Mouse (Mus musculus): ENCODE results near the gene Mrgprb8. TPM values are rescaled to one million over a fixed set of nuclear protein-coding genes. Genes with fewer than 3 reads are reported as not detected.
"Not testable (repeated sequence)": the region's sequence is repeated elsewhere in the genome, so short reads cannot be mapped to it uniquely, and the experiment has no call there.

Mrgprb8 gene
- not detected in 2 replicates for polyA plus RNA-seq (2015; fragmentation: Nextera tagmentation; extraction: Ambion mirVana)

DNA sequence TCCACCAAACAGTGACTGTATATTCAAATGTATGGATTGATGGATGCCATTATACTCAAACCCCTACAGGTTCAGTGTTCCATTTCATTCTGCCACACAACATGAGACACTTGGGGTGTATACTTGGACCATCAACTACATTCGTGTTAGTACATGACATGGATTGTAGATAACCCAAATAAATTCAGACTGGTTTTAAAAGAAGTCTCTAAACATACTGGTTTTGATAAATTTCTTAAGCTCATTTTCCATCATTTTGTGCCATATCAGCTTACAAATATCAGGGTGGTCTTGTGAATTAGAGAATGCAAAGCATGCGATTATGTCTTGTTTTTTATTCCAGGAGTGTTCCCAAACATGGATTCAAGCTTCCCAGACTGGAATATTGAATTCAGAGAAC lies at the start of gene Mrgprb8:
Gene Mrgprb8 (plus strand): TSS at position 301 of the 400 bp plus-strand sequence.
- 67% methylated on average over 2 of the region's 2 CpGs for WGBS
- no peaks in the 10 kb centered on the region for H3K36me3 ChIP-seq (ENCODE audit: control insufficient read depth, insufficient read depth, low read length)
- no peak for ATAC-seq

GRCm38 (mm10) chr7:48435936-48436335 lies 47.6 kb downstream of the Mrgprb8 start:
- H3K9me3 ChIP-seq (ENCODE audit: control insufficient read depth, low read length); ATAC-seq; H3K4me1 ChIP-seq (ENCODE audit: control insufficient read depth, insufficient read depth, low read length); H3K27ac ChIP-seq (ENCODE audit: low read length); H3K4me3 ChIP-seq (ENCODE audit: low read length); H3K9ac ChIP-seq (ENCODE audit: low read depth, low read length); H3K36me3 ChIP-seq (ENCODE audit: control insufficient read depth, insufficient read depth, low read length); H3K4me2 ChIP-seq (ENCODE audit: low read depth, low read length); H3K27me3 ChIP-seq (replicated peaks; ENCODE audit: control insufficient read depth, insufficient read depth, low read length): not testable (repeated sequence)
- 79% methylated on average over 3 of the region's 3 CpGs for WGBS

More for the DNA sequence above, at the start of gene Mrgprb8:
- H3K9ac ChIP-seq (ENCODE audit: low read depth, low read length): no peak within 1 kb of the TSS
- H3K4me2 ChIP-seq (ENCODE audit: low read depth, low read length): no peak within 1 kb of the TSS
- H3K9me3 ChIP-seq (ENCODE audit: control insufficient read depth, low read length): no peaks in the 10 kb centered on the region
- no peak within 1 kb of the TSS for H3K4me3 ChIP-seq (ENCODE audit: low read length)
- no peaks in the 10 kb centered on the region for H3K27me3 ChIP-seq (replicated peaks; ENCODE audit: control insufficient read depth, insufficient read depth, low read length)
- H3K27ac ChIP-seq (ENCODE audit: low read length): no peak within 1 kb of the TSS
- no peaks in the 10 kb centered on the region for H3K4me1 ChIP-seq (ENCODE audit: control insufficient read depth, insufficient read depth, low read length)

GRCm38 (mm10) chr7:48436581-48436980 lies 48.3 kb downstream of the Mrgprb8 start:
- H3K4me1 ChIP-seq (ENCODE audit: control insufficient read depth, insufficient read depth, low read length): no peaks in the 10 kb centered on the region
- no peak overlapping the region for H3K9ac ChIP-seq (ENCODE audit: low read depth, low read length)
- H3K9me3 ChIP-seq (ENCODE audit: control insufficient read depth, low read length): no peaks in the 10 kb centered on the region
- WGBS: 54% methylated on average over 3 of the region's 3 CpGs
- no peaks in the 10 kb centered on the region for H3K36me3 ChIP-seq (ENCODE audit: control insufficient read depth, insufficient read depth, low read length)
- ATAC-seq: no peak
- no peak overlapping the region for H3K27ac ChIP-seq (ENCODE audit: low read length)
- no peak overlapping the region for H3K4me2 ChIP-seq (ENCODE audit: low read depth, low read length)
- H3K4me3 ChIP-seq (ENCODE audit: low read length): no peak overlapping the region
- no peaks in the 10 kb centered on the region for H3K27me3 ChIP-seq (replicated peaks; ENCODE audit: control insufficient read depth, insufficient read depth, low read length)

Other genes with a start within 250 kb of the Mrgprb8 start
- gene Mrgprb5, start 219.5 kb upstream of the Mrgprb8 start, polyA plus RNA-seq (2015; fragmentation: Nextera tagmentation; extraction: Ambion mirVana): not detected in 2 replicates
- gene Mrgprb4, start 189.2 kb upstream of the Mrgprb8 start, polyA plus RNA-seq (2015; fragmentation: Nextera tagmentation; extraction: Ambion mirVana): not detected in 2 replicates
- not detected in 2 replicates for gene Mrgprb1, start 67.8 kb downstream of the Mrgprb8 start, polyA plus RNA-seq (2015; fragmentation: Nextera tagmentation; extraction: Ambion mirVana)
- gene Mrgprx2, start 110.8 kb downstream of the Mrgprb8 start, polyA plus RNA-seq (2015; fragmentation: Nextera tagmentation; extraction: Ambion mirVana): not detected in 2 replicates
- not detected in 2 replicates for gene Mrgprb2, start 169.6 kb downstream of the Mrgprb8 start, polyA plus RNA-seq (2015; fragmentation: Nextera tagmentation; extraction: Ambion mirVana)